Mouse (Mus musculus) WW6 (cell line): Measurements from ENCODE around the gene Ubn1.

ENCODE experiments used
- DNase-seq: peaks from one replicate; pipeline ENCODE4 v3.0.0-alpha.2; 2013; ENCODE audit warnings: low read depth, low spot score

Gene Ubn1

DNA sequence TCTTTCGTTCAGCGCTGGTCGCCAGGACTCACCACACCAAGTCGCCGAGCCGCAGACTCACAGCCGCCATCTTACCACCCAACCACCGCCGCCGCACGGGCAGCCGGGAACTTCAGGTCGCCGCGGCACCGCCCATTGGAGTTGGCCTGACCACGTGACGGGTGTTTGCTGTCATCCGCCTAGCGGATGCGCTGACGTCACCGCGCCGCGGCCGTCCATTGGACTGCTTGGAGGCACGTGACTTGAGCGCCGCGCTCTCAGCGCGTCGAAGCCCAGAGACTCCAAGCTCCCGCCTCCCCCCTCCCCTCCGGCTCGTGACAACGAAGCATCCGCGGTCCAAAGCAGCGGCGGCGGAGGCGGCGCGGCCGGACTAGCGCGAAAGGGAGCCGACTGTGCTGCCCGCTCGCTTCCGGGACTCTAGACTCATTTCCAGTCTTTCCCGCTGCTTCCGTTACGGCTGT, at the start of gene Ubn1, which contains the start of gene Glyr1:
Gene Ubn1, plus strand, starts transcription at position 284 of the 461 bp plus-strand sequence.
Gene Glyr1, minus strand, starts transcription at position 90 of the 461 bp plus-strand sequence.
- peak; percentile 98 for DNase-seq

DNA sequence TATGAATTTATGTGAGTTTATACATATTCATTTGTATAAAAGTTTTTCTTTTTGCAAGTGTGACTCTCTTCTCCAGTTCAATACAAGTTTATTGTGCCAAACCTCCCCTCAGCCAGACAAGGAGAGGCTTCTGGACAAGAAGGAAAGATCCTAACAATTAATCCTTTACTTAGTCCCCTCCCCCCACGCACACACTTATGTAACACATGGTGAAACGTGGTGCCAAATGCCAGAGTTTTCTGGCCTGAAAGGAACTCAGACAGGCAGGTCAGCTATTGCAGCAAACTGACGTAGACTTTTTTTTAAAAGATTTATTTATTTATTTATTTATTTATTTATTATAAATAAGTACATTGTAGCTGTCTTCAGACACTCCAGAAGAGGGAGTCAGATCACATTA, 49.2 kb upstream of the Ubn1 start:
- no peak for DNase-seq

- DNase-seq = no peak
Measured at GRCm38 (mm10) chr16:5007067-5007466, 42.8 kb upstream of the Ubn1 start, which contains the start of gene Smim22. Gene Smim22 (plus strand): TSS chr16:5007288.

- DNase-seq = no peak
Measured at GRCm38 (mm10) chr16:5007492-5007891, 42.4 kb upstream of the Ubn1 start.

DNA sequence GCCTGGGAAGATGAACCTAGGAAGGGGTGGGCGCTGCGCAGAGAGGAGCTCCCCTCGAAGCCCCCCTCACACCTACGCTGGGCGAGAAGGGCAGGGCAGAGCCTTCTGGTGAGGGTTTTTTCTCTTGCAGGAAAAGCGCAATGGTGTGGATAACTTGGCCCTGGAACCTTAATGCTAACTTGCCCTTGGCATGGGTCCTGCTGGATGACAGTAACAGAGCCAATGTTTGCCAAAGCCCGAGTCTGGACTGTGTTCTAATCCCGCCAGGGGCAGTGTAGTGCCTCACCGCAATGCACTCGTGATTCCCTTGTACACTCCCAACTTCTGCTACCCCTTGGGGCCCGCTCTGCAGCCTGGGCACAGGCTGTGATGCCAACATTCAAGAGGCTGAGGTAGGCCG, 41.8 kb upstream of the Ubn1 start:
- no peak for DNase-seq

DNA sequence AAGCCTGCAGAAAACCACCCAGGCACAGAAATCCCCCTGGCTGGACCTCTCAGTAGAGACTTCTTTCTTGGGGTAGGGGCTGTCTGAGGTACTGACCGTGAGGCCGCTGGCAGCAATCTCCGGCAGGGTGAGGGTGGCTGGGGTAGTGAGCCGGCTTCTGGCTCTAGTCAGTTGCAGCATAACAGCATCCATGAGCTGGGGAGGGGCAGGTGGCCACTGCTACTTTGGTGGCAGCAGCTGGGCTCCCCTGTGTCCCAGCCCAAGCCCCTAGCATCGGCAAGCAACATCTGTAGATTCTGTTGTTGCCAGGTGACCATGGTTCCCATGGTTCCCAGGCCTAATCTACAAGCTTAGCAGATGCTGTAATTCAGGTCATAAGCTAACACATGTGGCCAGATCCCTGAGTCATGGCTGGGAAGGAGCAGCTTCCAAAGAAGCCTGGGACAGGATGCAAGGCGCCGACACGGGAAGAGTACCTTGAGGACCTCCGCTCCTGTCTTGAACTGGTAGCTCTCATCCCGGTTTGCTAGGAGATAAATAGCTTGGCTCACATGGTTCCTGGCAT, 39.4 kb upstream of the Ubn1 start:
- no peak for DNase-seq

DNA sequence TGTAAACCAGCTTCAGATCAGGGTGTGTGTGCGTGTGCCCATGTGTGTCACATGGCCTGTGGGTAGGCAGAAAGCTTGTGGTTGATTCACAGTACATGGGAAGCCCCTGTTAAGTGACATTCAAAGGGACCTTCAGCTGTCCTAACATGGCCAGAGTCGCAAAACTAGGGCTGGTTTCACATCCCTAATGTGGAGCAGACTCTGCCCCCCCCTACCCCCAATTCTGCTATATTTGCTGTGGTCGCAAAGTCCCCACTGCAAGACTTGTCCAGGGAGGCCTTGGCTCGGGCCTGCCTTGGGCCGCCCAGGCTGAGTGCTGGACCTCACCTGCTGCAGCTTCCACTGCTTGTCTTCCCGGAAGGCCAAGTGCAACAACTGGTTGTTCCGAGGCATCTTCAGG, 38.6 kb upstream of the Ubn1 start:
- DNase-seq = no peak

DNA sequence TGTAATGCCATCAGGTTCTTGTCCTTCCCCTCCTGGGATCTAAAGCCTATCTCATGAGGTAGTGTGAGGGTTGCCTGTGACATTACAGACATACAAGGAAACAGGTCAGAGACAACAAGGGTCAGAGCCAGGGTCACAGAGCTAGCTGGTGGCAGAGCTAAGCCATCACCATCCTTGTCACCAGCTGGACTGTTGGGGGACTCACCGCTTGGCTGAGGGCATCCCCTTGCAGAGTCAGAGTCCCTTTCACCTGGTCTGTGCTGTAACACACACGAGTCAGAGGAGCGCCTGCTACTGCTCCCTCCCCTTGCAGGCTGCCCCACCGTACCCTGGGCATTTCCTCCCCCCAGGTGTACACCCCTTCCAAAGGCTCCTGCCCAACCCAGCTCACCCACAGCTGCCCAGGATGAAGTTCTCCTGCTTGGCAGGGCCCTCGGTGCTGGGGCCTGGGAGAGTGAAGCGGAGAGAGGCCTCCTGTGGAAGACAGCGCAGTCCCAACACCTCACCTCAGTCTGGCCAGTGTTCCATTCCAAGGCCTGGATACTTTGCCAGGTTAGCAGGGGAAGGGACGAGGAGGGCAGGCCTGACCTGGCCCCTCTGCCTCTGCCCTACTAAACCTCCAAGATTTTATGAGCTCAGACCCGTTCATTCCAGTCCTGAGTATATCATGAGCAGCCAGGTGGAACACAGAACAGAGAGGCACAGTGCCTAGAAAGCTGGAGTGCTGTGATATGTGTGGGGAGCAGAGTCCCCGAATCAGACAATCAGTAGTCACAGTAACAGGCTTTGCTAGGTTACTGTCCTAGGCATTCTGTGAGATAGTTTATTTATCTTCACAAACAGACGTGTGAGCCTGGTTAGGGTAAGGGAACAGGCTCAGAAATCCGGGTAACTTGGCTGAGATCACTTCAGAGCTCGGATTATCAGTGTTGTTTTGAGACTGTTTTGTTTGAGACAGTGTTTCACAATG, 37.5 kb upstream of the Ubn1 start:
- no peak for DNase-seq

GRCm38 (mm10) chr16:5013054-5013838, 36.6 kb upstream of the Ubn1 start, which contains the start of gene Rogdi:
Gene Rogdi (minus strand): TSS chr16:5013553.
- peak; percentile 97 for DNase-seq

DNA sequence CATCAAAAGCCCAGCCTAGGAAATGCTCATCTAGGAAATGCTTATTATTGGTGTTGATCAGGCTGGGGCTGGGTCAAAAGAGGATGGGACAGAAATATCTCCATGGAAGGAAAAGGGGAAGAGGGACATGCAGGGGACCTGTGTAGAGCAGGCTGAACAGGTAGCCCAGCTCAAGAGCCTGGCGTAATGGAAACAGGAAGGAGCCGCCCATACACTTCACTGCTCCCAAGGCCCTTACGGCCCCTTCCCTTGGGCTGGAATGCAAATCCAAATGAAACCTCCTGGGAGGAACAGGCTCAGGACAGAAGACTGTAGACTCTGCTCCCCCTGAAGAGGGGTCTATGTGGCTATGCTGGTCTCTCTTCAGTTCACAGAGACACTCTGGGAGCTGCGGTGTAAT, 35.3 kb upstream of the Ubn1 start:
- DNase-seq = no peak

- no peak for DNase-seq
Measured at GRCm38 (mm10) chr16:5024021-5024420, 25.8 kb upstream of the Ubn1 start.

DNA sequence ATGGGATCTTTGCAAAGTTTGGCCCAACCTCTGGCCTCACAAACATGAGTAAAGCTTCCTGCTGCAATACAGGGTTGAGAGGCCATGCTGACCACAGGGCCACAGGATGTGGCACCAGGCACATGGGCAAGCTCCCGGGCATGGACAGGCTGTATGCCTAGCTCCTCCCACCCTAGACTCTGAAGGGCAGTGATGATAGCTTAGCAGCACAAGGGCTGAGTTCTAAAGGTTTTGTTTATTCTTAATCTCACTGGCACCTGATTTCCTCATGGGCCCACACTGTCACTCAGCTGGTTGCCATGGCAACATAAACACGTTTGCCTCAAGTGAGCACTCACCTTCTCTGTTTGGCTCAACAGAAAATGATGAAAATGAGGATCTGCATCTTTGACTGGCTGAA, 20.0 kb upstream of the Ubn1 start:
- no peak for DNase-seq

DNA sequence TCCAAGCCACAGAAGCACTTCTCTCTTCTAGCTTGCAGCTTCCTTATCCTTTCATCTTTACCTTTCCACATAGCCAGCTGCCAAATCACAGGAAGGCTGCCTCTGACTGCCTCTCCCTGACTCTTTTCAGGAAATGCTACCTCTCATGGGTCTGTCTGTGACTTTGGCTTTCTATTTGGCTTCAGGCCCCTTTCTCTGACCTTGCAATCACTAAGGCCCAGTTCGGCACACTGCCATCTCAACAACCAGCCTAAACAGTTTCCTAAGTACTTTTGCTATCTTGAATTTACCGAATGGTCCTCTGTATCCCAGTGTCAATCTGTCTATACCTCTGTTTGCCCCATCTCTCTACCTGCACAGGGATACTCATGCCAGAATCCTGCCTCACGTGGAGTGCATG, 14.3 kb upstream of the Ubn1 start:
- no peak for DNase-seq

- no peak for DNase-seq
Measured at GRCm38 (mm10) chr16:5036649-5037234, 13.1 kb upstream of the Ubn1 start.

DNA sequence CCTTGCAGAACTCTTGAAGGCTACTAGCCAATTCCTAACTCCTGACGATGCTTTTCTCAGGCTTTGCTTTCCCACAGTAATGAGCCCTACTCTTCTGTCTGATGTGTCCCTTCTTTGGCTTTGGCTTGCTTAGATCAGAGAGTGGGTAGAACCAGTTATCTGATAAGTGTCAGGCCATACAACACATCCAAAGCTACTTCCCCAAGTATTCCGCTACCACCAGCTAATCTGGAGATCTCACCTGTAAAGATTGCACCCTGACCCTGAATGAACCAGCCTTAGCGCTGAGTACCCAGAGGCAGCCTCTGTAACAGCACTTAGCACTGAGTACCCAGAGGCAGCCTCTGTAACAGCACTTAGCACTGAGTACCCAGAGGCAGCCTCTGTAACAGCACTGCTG, 4.5 kb upstream of the Ubn1 start:
- no peak for DNase-seq

DNA sequence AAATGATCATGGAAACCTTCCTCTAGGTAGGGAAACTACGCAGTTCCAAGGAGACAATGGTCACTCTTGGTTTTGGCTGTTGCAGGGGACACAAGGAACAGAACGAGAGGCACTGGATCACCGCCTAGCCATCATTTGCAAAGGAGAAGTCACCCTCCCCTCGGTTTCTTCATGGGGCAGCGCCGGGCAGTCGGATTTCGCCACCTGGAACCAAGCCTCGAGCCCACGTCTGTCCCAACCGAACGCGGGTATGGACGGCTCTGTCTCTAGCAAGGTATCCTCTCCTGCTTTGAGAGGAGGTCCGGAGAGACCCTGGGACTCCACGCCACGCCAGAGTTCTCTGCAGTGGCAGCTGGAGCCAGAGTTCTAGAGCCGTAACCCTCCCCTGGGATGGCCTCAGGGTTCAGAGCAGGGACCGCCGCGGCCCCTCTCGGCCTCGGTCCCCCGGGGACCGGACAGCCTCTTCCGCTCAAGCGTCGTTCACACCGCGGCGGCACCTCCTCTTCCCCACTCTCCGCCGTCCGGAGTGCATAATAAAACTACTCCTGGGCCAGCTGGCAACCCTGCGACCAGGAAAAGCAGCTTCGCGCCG, 579 bp upstream of the Ubn1 start:
- DNase-seq = no peak

DNA sequence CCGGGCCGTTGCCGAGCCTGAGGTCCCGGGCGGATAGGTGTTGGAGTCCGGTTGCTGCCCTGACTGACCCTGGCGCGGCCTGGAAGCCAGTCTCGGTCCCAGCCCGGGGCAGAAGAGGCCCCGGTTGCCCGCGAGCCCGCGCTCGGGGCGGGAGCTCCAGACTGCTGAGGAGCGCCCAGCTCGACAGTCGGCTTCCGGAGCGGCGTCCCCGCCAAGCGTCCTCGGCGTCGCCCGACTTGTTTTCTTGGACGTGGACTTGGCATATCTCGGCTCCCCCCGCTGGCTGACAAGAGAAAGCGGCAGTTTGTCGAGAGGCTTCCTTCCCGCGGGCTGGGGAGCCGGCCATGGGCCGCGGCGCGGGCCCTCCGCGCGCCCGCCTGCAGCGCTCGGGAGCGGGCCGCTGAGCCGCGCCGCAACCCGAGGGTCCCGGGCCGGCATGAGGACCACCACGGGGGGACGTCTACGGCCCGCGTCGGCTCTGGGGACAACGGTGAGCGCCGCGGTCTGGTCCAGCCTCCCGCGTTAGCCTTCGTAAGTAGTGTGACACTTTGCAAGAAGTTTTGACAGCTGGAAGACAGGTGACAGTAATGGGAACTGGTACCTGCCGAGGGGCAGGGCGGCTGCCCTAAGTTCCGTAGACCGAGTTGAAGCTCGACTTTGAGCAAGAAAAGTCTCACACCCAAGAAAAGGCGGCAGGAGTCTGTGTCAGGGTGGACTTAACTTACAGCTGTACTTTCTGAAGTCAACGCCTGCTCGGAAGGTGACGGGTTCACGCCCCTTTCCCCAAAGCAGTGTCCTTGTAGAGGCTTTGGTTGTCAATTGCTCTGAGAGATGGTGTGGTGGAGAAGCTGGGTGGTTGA, 624 bp downstream of the Ubn1 start:
- DNase-seq = peak; percentile 14

DNA sequence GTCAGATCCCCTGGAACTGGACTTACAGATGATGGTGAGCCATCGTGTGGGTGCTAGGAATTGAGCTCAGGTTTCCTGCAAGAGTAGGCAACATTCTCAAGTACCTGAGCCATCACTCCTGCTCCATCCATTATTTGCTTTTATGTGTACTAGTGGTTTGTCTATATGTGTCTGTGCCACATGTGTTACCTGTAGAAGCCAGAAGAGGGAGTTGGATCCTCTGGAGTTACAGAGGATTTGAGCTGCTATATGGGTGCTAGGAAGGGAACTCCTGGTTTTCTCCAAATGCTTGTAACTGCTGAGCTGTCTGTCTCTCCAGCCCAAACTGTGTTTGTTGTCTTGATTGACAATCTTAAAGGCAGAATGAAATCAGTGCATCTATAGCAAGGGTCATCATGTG, 8.3 kb downstream of the Ubn1 start:
- DNase-seq = no peak

- DNase-seq = no peak
Measured at GRCm38 (mm10) chr16:5063472-5063871, 13.6 kb downstream of the Ubn1 start.

- DNase-seq = no peak
Measured at GRCm38 (mm10) chr16:5070321-5070720, 20.5 kb downstream of the Ubn1 start.
